Mouse (Mus musculus): ENCODE data around the gene Lcn2.

GRCm38 (mm10) chr2:32344056-32344455, 44.0 kb downstream of the Lcn2 start:
- TF ChIP-seq GATA1 (IDR thresholded peaks at IDR 0.05; ENCODE audit: borderline replicate concordance, low read length) (no peak), FLI1 (IDR thresholded peaks at IDR 0.05; ENCODE audit: low read length) (no peak)

Measured in megakaryocyte, embryonic 14.5 days (primary cell).